ENCODE assay signal across 22 mouse cellular contexts in genomic region chr16:4946155-4946554, GRCm38 (mm10). TPM values are rescaled to one million over a fixed set of nuclear protein-coding genes. Genes with fewer than 3 reads are reported as not detected.
DNase-seq lines count a peak whose midpoint lies in the region; ATAC-seq and TF ChIP-seq lines count a peak whose summit lies in the region.
"Had no signal": no experiment of that assay in that cellular context is flagged by ENCODE, and none has a peak within 500 bp of the region (broad histone marks: within the 10 kb centered on the region; RNA-seq: fewer than 3 reads in every experiment).

No protein-coding gene starts in this region.

- H3K27ac ChIP-seq in kidney, embryonic 14.5 days (ENCODE audit: low read depth, low read length): no peak overlapping the region
- H3K27ac ChIP-seq in kidney, postnatal 0 days: 0 out of 2 replicates have a peak overlapping the region, but pooled peaks have one; percentile 19
- H3K27ac ChIP-seq: embryonic facial prominence, embryonic 10.5 days; gastrocnemius, adult 2 months; hindbrain, embryonic 10.5 days had no signal

- H3K4me1 ChIP-seq in kidney, embryonic 14.5 days (ENCODE audit: control insufficient read depth, insufficient read depth, low read length): no peaks in the 10 kb centered on the region
- no peaks in the 10 kb centered on the region for H3K4me1 ChIP-seq in kidney, postnatal 0 days (replicated peaks; ENCODE audit: insufficient read depth, low read length)
- H3K4me1 ChIP-seq: embryonic facial prominence, embryonic 10.5 days; heart, embryonic 12.5 days; hindbrain, embryonic 10.5 days had no signal

- WGBS in kidney, embryonic 14.5 days: 84% methylated on average over 3 of the region's 3 CpGs
- 77% methylated on average over 3 of the region's 3 CpGs for WGBS in kidney, postnatal 0 days

- DNase-seq in kidney, adult 11 months: peak; percentile 60
- no peak for DNase-seq in kidney, postnatal 10 days
- peak; percentile 78 for DNase-seq in kidney, adult 9 months
- no peak for DNase-seq in kidney, postnatal 0 days (ENCODE audit: low spot score)
- peak; percentile 72 for DNase-seq in yolk sac, embryonic 10.5 days (ENCODE audit: low spot score)
- DNase-seq in thymus, adult 18-20 months: no peak
- DNase-seq: adrenal gland, adult 8-10 months; adrenal gland, postnatal 36 days; B cell, adult 2 months; cerebellum, adult 2 months; cerebellum, postnatal 10 days; gastrocnemius, adult 2 months; gastrocnemius, postnatal 25 days had no signal

- H3K27me3 ChIP-seq in kidney, embryonic 14.5 days (ENCODE audit: control insufficient read depth, insufficient read depth, low read length): no peaks in the 10 kb centered on the region
- H3K27me3 ChIP-seq in kidney, postnatal 0 days (ENCODE audit: insufficient read depth, low read length): no peaks in the 10 kb centered on the region
- H3K27me3 ChIP-seq: heart, embryonic 12.5 days had no signal

- H3K9me3 ChIP-seq in kidney, embryonic 14.5 days (ENCODE audit: control insufficient read depth, low read length): no peaks in the 10 kb centered on the region
- H3K9me3 ChIP-seq in kidney, postnatal 0 days (replicated peaks; ENCODE audit: low read length): no peaks in the 10 kb centered on the region
- H3K9me3 ChIP-seq: embryonic facial prominence, embryonic 10.5 days; G1E; heart, embryonic 12.5 days; hindbrain, embryonic 10.5 days had no signal

- ATAC-seq in kidney, embryonic 14.5 days (ENCODE audit: low FRiP score, low TSS enrichment): no peak
- peak; percentile 47 for ATAC-seq in kidney, postnatal 0 days (replicated peaks; ENCODE audit: low FRiP score, low read depth)
- ATAC-seq: CD4-positive, CD25-positive, alpha-beta regulatory T cell, adult 4 months; forebrain, embryonic 14.5 days had no signal

- no peak overlapping the region for H3K9ac ChIP-seq in kidney, embryonic 14.5 days (ENCODE audit: low read depth, low read length)
- no peak overlapping the region for H3K9ac ChIP-seq in kidney, postnatal 0 days (ENCODE audit: low read depth, low read length)
- H3K9ac ChIP-seq: heart, embryonic 12.5 days had no signal

- H3K4me2 ChIP-seq in kidney, embryonic 14.5 days (replicated peaks; ENCODE audit: low read depth, low read length): no peak overlapping the region
- H3K4me2 ChIP-seq in kidney, postnatal 0 days (ENCODE audit: low read length): no peak overlapping the region
- H3K4me2 ChIP-seq: heart, embryonic 12.5 days had no signal

- no peak overlapping the region for H3K4me3 ChIP-seq in kidney, embryonic 14.5 days (ENCODE audit: low read length)
- H3K4me3 ChIP-seq in kidney, postnatal 0 days (replicated peaks; ENCODE audit: low read depth, low read length): no peak overlapping the region
- H3K4me3 ChIP-seq: embryonic facial prominence, embryonic 10.5 days; gastrocnemius, adult 2 months; heart, embryonic 12.5 days; hindbrain, embryonic 10.5 days had no signal

- no peak for TF ChIP-seq CTCF in kidney, postnatal 0 days (IDR thresholded peaks at IDR 0.05; ENCODE audit: low read depth)

- peaks cover 85% of the 10 kb centered on the region for H3K36me3 ChIP-seq in kidney, embryonic 14.5 days (ENCODE audit: control insufficient read depth, insufficient read depth, low read length)
- H3K36me3 ChIP-seq in kidney, postnatal 0 days (ENCODE audit: insufficient read depth, low read length): peaks cover 45% of the 10 kb centered on the region

RNA-seq across cellular contexts. Expression of gene Nudt16l1, which starts 7.6 kb away (rescaled TPM):
- 153 and 160 TPM in 2 replicates for polyA plus RNA-seq in kidney, embryonic 14.5 days (2014; fragmentation: Nextera tagmentation; extraction: Ambion mirVana)
- 152 and 161 TPM in 2 replicates for polyA plus RNA-seq in kidney, postnatal 0 days (2015; fragmentation: Nextera tagmentation; extraction: Ambion mirVana)

RNA-seq across cellular contexts. Expression of gene Anks3, which starts 17.9 kb away (rescaled TPM):
- 45.6 and 61.3 TPM in 2 replicates for polyA plus RNA-seq in kidney, embryonic 14.5 days (2014; fragmentation: Nextera tagmentation; extraction: Ambion mirVana)
- 54.1 and 55.9 TPM in 2 replicates for polyA plus RNA-seq in kidney, postnatal 0 days (2015; fragmentation: Nextera tagmentation; extraction: Ambion mirVana)

RNA-seq across cellular contexts. Expression of gene Sept12, which starts 51.5 kb away (rescaled TPM):
- 0.11 TPM in 1 of 2 replicates, not detected in the other for polyA plus RNA-seq in kidney, embryonic 14.5 days (2014; fragmentation: Nextera tagmentation; extraction: Ambion mirVana)
- polyA plus RNA-seq in kidney, postnatal 0 days (2015; fragmentation: Nextera tagmentation; extraction: Ambion mirVana): not detected in 2 replicates
- polyA plus RNA-seq: CD4-positive, CD25-positive, alpha-beta regulatory T cell, adult 4 months; cerebellum, adult 2 months; embryonic facial prominence, embryonic 10.5 days; embryonic facial prominence, embryonic 14.5 days; forebrain, embryonic 14.5 days; heart, embryonic 12.5 days; heart, embryonic 16.5 days had no signal

Comparison
In these comparisons a context has a peak if more than half of its experiments do, and no peak if none do; other contexts are left out.
1. DNase-seq: peak in kidney, adult 11 months (single experiment), kidney, adult 9 months (single experiment) and yolk sac, embryonic 10.5 days (single experiment); none in kidney, postnatal 10 days (single experiment), kidney, postnatal 0 days (single experiment) and thymus, adult 18-20 months (0 of 2).